In genomic region chr6:55504797-55505488, GRCm38 (mm10) we compare ENCODE assay signal across 9 mouse cellular contexts. TPM values are rescaled to one million over a fixed set of nuclear protein-coding genes. Genes with fewer than 3 reads are reported as not detected.
DNase-seq lines count a peak whose midpoint lies in the region; ATAC-seq and TF ChIP-seq lines count a peak whose summit lies in the region.
"Had no signal": no experiment of that assay in that cellular context is flagged by ENCODE, and none has a peak within 500 bp of the region (broad histone marks: within the 10 kb centered on the region; RNA-seq: fewer than 3 reads in every experiment).

No protein-coding gene starts in this region.

- no peak overlapping the region for H3K4me3 ChIP-seq in intestine, postnatal 0 days (ENCODE audit: low read depth, low read length)
- no peak overlapping the region for H3K4me3 ChIP-seq in intestine, embryonic 16.5 days (ENCODE audit: low read length)
- no peak overlapping the region for H3K4me3 ChIP-seq in midbrain, postnatal 0 days (ENCODE audit: low read depth, low read length)

- no peaks in the 10 kb centered on the region for H3K4me1 ChIP-seq in intestine, postnatal 0 days (replicated peaks; ENCODE audit: control insufficient read depth, insufficient read depth, low read length)
- no peaks in the 10 kb centered on the region for H3K4me1 ChIP-seq in intestine, embryonic 16.5 days (ENCODE audit: control insufficient read depth, insufficient read depth, low read length)
- H3K4me1 ChIP-seq in midbrain, postnatal 0 days (ENCODE audit: insufficient read depth, low read length) = no peaks in the 10 kb centered on the region

- no peaks in the 10 kb centered on the region for H3K9me3 ChIP-seq in intestine, postnatal 0 days (ENCODE audit: control insufficient read depth)
- H3K9me3 ChIP-seq in intestine, embryonic 16.5 days (ENCODE audit: control insufficient read depth, low read length) = no peaks in the 10 kb centered on the region
- H3K9me3 ChIP-seq in midbrain, postnatal 0 days (ENCODE audit: low read length) = no peaks in the 10 kb centered on the region

- intact Hi-C loops in heart, postnatal 10 days (cut with DNase I) = loop anchor here (1.0 to 2.0 kb wide), 3 partner anchors 44 to 272 kb away; no protein-coding TSS in a partner anchor

- no peak for ATAC-seq in intestine, postnatal 0 days
- no peak for ATAC-seq in intestine, embryonic 16.5 days
- 0 out of 2 replicates have a peak, but pooled peaks have one; percentile 45 for ATAC-seq in midbrain, postnatal 0 days (ENCODE audit: low FRiP score)
- no peak for ATAC-seq in erythroid progenitor cell, adult 5-6 weeks (replicated peaks; ENCODE audit: low FRiP score, poor library complexity, severe bottlenecking)

- peak; percentile 93 for TF ChIP-seq CTCF in intestine, postnatal 0 days (IDR thresholded peaks at IDR 0.05; ENCODE audit: low read depth)
- TF ChIP-seq CTCF in midbrain, postnatal 0 days (IDR thresholded peaks at IDR 0.05) = peak; percentile 96

- no peaks in the 10 kb centered on the region for H3K27me3 ChIP-seq in intestine, postnatal 0 days (replicated peaks; ENCODE audit: control insufficient read depth, insufficient read depth, low read length)
- H3K27me3 ChIP-seq in intestine, embryonic 16.5 days (replicated peaks; ENCODE audit: control insufficient read depth, insufficient read depth, low read length) = no peaks in the 10 kb centered on the region
- no peaks in the 10 kb centered on the region for H3K27me3 ChIP-seq in midbrain, postnatal 0 days (ENCODE audit: insufficient read depth, low read length)

- no peaks in the 10 kb centered on the region for H3K36me3 ChIP-seq in intestine, postnatal 0 days (ENCODE audit: control insufficient read depth, insufficient read depth)
- H3K36me3 ChIP-seq in intestine, embryonic 16.5 days (ENCODE audit: control insufficient read depth, insufficient read depth, low read length) = no peaks in the 10 kb centered on the region
- H3K36me3 ChIP-seq in midbrain, postnatal 0 days (ENCODE audit: insufficient read depth, low read length) = no peaks in the 10 kb centered on the region

- H3K27ac ChIP-seq in intestine, postnatal 0 days (ENCODE audit: low read depth, low read length) = no peak overlapping the region
- no peak overlapping the region for H3K27ac ChIP-seq in intestine, embryonic 16.5 days (ENCODE audit: low read length)
- no peak overlapping the region for H3K27ac ChIP-seq in midbrain, postnatal 0 days (ENCODE audit: low read depth, low read length)

- H3K9ac ChIP-seq in intestine, postnatal 0 days (ENCODE audit: low read depth, low read length) = no peak overlapping the region
- no peak overlapping the region for H3K9ac ChIP-seq in intestine, embryonic 16.5 days (ENCODE audit: low read depth, low read length)
- H3K9ac ChIP-seq in midbrain, postnatal 0 days (replicated peaks; ENCODE audit: low read length, poor library complexity, severe bottlenecking) = no peak overlapping the region

- 99% methylated on average over 2 of the region's 2 CpGs for WGBS in intestine, postnatal 0 days
- WGBS in intestine, embryonic 16.5 days = 94% methylated on average over 2 of the region's 2 CpGs
- 80% methylated on average over 2 of the region's 2 CpGs for WGBS in midbrain, postnatal 0 days

- peak; percentile 15 for DNase-seq in Muller cell, postnatal 12 days (ENCODE audit: inconsistent ontology term)
- peak; percentile 63 to 81 for DNase-seq in cerebellum, postnatal 25 days
- peak; percentile 67 to 73 for DNase-seq in heart, postnatal 10 days
- peak; percentile 9 to 55 for DNase-seq in layer of hippocampus, postnatal 25 days (ENCODE audit: extremely low spot score in 1 of 2, low spot score in 1 of 2)
- DNase-seq in midbrain, postnatal 0 days (ENCODE audit: low spot score) = peak; percentile 87

- no peak overlapping the region for H3K4me2 ChIP-seq in intestine, postnatal 0 days (replicated peaks; ENCODE audit: low read depth)
- no peak overlapping the region for H3K4me2 ChIP-seq in intestine, embryonic 16.5 days (ENCODE audit: low read depth, low read length)
- no peak overlapping the region for H3K4me2 ChIP-seq in midbrain, postnatal 0 days (ENCODE audit: low read depth, low read length, poor library complexity, severe bottlenecking)

RNA-seq across cellular contexts. Expression of gene Adcyap1r1, which starts 53.2 kb away (rescaled TPM):
- 2.6 and 2.7 TPM in 2 replicates for polyA plus RNA-seq in intestine, postnatal 0 days (2015; fragmentation: Nextera tagmentation; extraction: Ambion mirVana)
- polyA plus RNA-seq in intestine, embryonic 16.5 days (2015; fragmentation: Nextera tagmentation; extraction: Ambion mirVana) = 3.8 and 4.4 TPM in 2 replicates
- 1 to 10 TPM; 7.7 to 8.3 TPM for total RNA-seq in heart, postnatal 10 days (2021)
- 100 to 1,000 TPM; 138 to 142 TPM for total RNA-seq in layer of hippocampus, postnatal 25 days (2021)
- total RNA-seq in midbrain, postnatal 0 days (2014; rRNA removed) = 207 and 209 TPM in 2 replicates
- polyA plus RNA-seq in midbrain, postnatal 0 days (2015; fragmentation: Nextera tagmentation; extraction: Ambion mirVana) = 68.6 and 72.5 TPM in 2 replicates
- total RNA-seq in erythroid progenitor cell, adult 5-6 weeks (2015; ENCODE audit: low replicate concordance) = not detected in 2 replicates
- total RNA-seq in erythroid progenitor cell, adult 5-6 weeks (2017; ENCODE audit: low replicate concordance) = 0.26 TPM in 1 of 2 replicates, not detected in the other
- total RNA-seq: hematopoietic stem cell, adult 5-6 weeks had no signal

Comparison
In these comparisons a context has a peak if more than half of its experiments do, and no peak if none do; other contexts are left out.
1. DNase-seq: peak in every context shown above with its lines; median percentile 87 in midbrain, postnatal 0 days; 72 in cerebellum, postnatal 25 days; 70 in heart, postnatal 10 days; 32 in layer of hippocampus, postnatal 25 days; 15 in Muller cell, postnatal 12 days.
2. RNA of gene Adcyap1r1, which starts 53.2 kb away (total RNA-seq): 207 to 209 TPM in midbrain, postnatal 0 days and 138 to 142 TPM in layer of hippocampus, postnatal 25 days; 7.7 to 8.3 TPM in heart, postnatal 10 days and 0.26 TPM in erythroid progenitor cell, adult 5-6 weeks; every median in the first group is over 10 times any median in the second.